Mouse (Mus musculus): ENCODE results near the gene Styxl1.

Styxl1 gene

DNA sequence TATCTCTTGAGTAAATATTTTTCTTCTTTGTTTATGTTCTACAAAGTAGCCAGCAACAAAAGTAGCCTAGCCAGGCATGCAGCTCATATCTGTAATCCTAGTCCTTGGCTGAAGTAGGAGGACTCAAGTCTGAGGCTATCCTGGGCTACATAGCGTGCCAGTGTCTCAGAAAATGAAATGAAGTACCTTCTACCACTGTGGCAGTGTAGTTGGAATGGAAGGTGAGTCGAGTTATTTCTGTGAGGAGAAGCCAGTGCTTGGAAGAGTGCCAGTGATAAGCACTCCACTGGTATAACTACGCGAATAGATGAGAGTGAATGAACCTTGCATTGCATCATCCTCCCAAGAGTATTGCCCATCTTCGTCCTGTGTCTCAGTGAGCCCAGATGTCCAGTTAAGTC is 80.5 kb downstream of the Styxl1 start:
- in situ Hi-C loops (cut with MboI), result no loop called here
